Mouse (Mus musculus) small intestine, adult 2 months (tissue): ENCODE measurements around the gene Fam160a1.

Source experiments
- CTCF ChIP-seq: fragments of 200-500 bp; IDR thresholded peaks from 2 replicates; pipeline ENCODE4 v1.5.1; 2012; ENCODE audit warnings: low read depth, mild to moderate bottlenecking, control low read depth, inconsistent platforms, low read length, moderate library complexity, mixed read lengths; ENCODE audit not compliant: insufficient replicate concordance, insufficient read length; ENCODE audit errors: extremely low read depth
- POLR2A ChIP-seq: fragments of 200-500 bp; IDR thresholded peaks from 2 replicates; pipeline ENCODE4 v1.6.1; 2012; ENCODE audit warnings: low read depth, mild to moderate bottlenecking, control low read depth, inconsistent platforms, low read length, moderate library complexity

- TF ChIP-seq CTCF (no peak), POLR2A (no peak)
Measured at GRCm38 (mm10) chr3:85725971-85726370, 91.1 kb downstream of the Fam160a1 start.
